Mouse (Mus musculus): ENCODE measurements around the gene Gna11. TPM values are rescaled to one million over a fixed set of nuclear protein-coding genes. Genes with fewer than 3 reads are reported as not detected.

Gene Gna11
- polyA plus RNA-seq, 1 experiment from 2014 or later, result 77.1 TPM

- Histone ChIP-seq H3K9ac (ENCODE audit: low read length) (no peak overlapping the region), H3K9me3 (ENCODE audit: control insufficient read depth, low read length) (no peaks in the 10 kb centered on the region), H3K27ac (ENCODE audit: low read depth, low read length) (no peak overlapping the region), H3K36me3 (ENCODE audit: control insufficient read depth, insufficient read depth, low read length) (no peaks in the 10 kb centered on the region), H3K4me2 (ENCODE audit: low read depth, low read length, severe bottlenecking) (no peak overlapping the region), H3K4me1 (replicated peaks; ENCODE audit: control insufficient read depth, insufficient read depth, low read length) (no peaks in the 10 kb centered on the region), H3K4me3 (ENCODE audit: low read depth, low read length) (no peak overlapping the region), H3K27me3 (ENCODE audit: control insufficient read depth, insufficient read depth, low read length) (no peaks in the 10 kb centered on the region; the same call in 1 of the 2 replicates)
- DNase-seq (ENCODE audit: low spot score) (peak; percentile 81), ATAC-seq (replicated peaks; ENCODE audit: low FRiP score) (peak; percentile 74)
- 9% methylated on average over 12 of the region's 12 CpGs for WGBS
Measured at GRCm38 (mm10) chr10:81551597-81552102, 6.7 kb upstream of the Gna11 start.

- Histone ChIP-seq H3K27me3 (ENCODE audit: control insufficient read depth, insufficient read depth, low read length) (no peaks in the 10 kb centered on the region; the same call in 1 of the 2 replicates), H3K4me1 (replicated peaks; ENCODE audit: control insufficient read depth, insufficient read depth, low read length) (no peaks in the 10 kb centered on the region), H3K9ac (ENCODE audit: low read length) (no peak overlapping the region), H3K4me2 (ENCODE audit: low read depth, low read length, severe bottlenecking) (no peak overlapping the region), H3K36me3 (ENCODE audit: control insufficient read depth, insufficient read depth, low read length) (no peaks in the 10 kb centered on the region), H3K4me3 (ENCODE audit: low read depth, low read length) (no peak overlapping the region), H3K9me3 (ENCODE audit: control insufficient read depth, low read length) (no peaks in the 10 kb centered on the region), H3K27ac (ENCODE audit: low read depth, low read length) (no peak overlapping the region)
- ATAC-seq (replicated peaks; ENCODE audit: low FRiP score) (no peak), DNase-seq (ENCODE audit: low spot score) (peak; percentile 87)
- WGBS, result 9% methylated on average over 7 of the region's 7 CpGs
Measured at GRCm38 (mm10) chr10:81550257-81550656, 5.3 kb upstream of the Gna11 start.

GRCm38 (mm10) chr10:81548944-81549343, 4.0 kb upstream of the Gna11 start:
- no peak overlapping the region for H3K27ac ChIP-seq (ENCODE audit: low read depth, low read length)
- ATAC-seq (replicated peaks; ENCODE audit: low FRiP score), result no peak
- H3K4me1 ChIP-seq (replicated peaks; ENCODE audit: control insufficient read depth, insufficient read depth, low read length), result peaks cover 1% of the 10 kb centered on the region
- no peak for DNase-seq (ENCODE audit: low spot score)
- 74% methylated on average over 5 of the region's 5 CpGs for WGBS
- H3K4me2 ChIP-seq (ENCODE audit: low read depth, low read length, severe bottlenecking), result no peak overlapping the region
- H3K27me3 ChIP-seq (ENCODE audit: control insufficient read depth, insufficient read depth, low read length), result no peaks in the 10 kb centered on the region; the same call in 1 of the 2 replicates
- H3K36me3 ChIP-seq (ENCODE audit: control insufficient read depth, insufficient read depth, low read length), result no peaks in the 10 kb centered on the region
- no peak overlapping the region for H3K9ac ChIP-seq (ENCODE audit: low read length)
- H3K4me3 ChIP-seq (ENCODE audit: low read depth, low read length), result no peak overlapping the region
- H3K9me3 ChIP-seq (ENCODE audit: control insufficient read depth, low read length), result no peaks in the 10 kb centered on the region

- H3K4me2 ChIP-seq (ENCODE audit: low read depth, low read length, severe bottlenecking), result no peak overlapping the region
- DNase-seq (ENCODE audit: low spot score) (no peak), ATAC-seq (replicated peaks; ENCODE audit: low FRiP score) (no peak)
- peaks cover 14% of the 10 kb centered on the region for H3K4me1 ChIP-seq (replicated peaks; ENCODE audit: control insufficient read depth, insufficient read depth, low read length)
- no peaks in the 10 kb centered on the region for H3K36me3 ChIP-seq (ENCODE audit: control insufficient read depth, insufficient read depth, low read length)
- H3K27ac ChIP-seq (ENCODE audit: low read depth, low read length), result no peak overlapping the region
- H3K9me3 ChIP-seq (ENCODE audit: control insufficient read depth, low read length), result no peaks in the 10 kb centered on the region
- no peaks in the 10 kb centered on the region; the same call in 1 of the 2 replicates for H3K27me3 ChIP-seq (ENCODE audit: control insufficient read depth, insufficient read depth, low read length)
- H3K9ac ChIP-seq (ENCODE audit: low read length), result no peak overlapping the region
- 90% methylated on average over 13 of the region's 13 CpGs for WGBS
- no peak overlapping the region for H3K4me3 ChIP-seq (ENCODE audit: low read depth, low read length)
Measured at GRCm38 (mm10) chr10:81546788-81547571, 2.0 kb upstream of the Gna11 start.

GRCm38 (mm10) chr10:81546332-81546731, 1.3 kb upstream of the Gna11 start:
- 83% methylated on average over 5 of the region's 5 CpGs for WGBS
- H3K27ac ChIP-seq (ENCODE audit: low read depth, low read length), result no peak overlapping the region
- no peaks in the 10 kb centered on the region for H3K9me3 ChIP-seq (ENCODE audit: control insufficient read depth, low read length)
- peaks cover 19% of the 10 kb centered on the region for H3K4me1 ChIP-seq (replicated peaks; ENCODE audit: control insufficient read depth, insufficient read depth, low read length)
- no peaks in the 10 kb centered on the region for H3K36me3 ChIP-seq (ENCODE audit: control insufficient read depth, insufficient read depth, low read length)
- no peak overlapping the region for H3K4me3 ChIP-seq (ENCODE audit: low read depth, low read length)
- DNase-seq (ENCODE audit: low spot score) (peak; percentile 43), ATAC-seq (replicated peaks; ENCODE audit: low FRiP score) (no peak)
- no peak overlapping the region; the same call in 1 of the 2 replicates for H3K9ac ChIP-seq (ENCODE audit: low read length)
- H3K4me2 ChIP-seq (ENCODE audit: low read depth, low read length, severe bottlenecking), result no peak overlapping the region
- no peaks in the 10 kb centered on the region; the same call in 1 of the 2 replicates for H3K27me3 ChIP-seq (ENCODE audit: control insufficient read depth, insufficient read depth, low read length)

GRCm38 (mm10) chr10:81544296-81545160, 462 bp downstream of the Gna11 start:
- peak overlapping the region; percentile 84 for H3K4me3 ChIP-seq (ENCODE audit: low read depth, low read length)
- H3K36me3 ChIP-seq (ENCODE audit: control insufficient read depth, insufficient read depth, low read length), result no peaks in the 10 kb centered on the region
- ATAC-seq (replicated peaks; ENCODE audit: low FRiP score) (peak; percentile 17), DNase-seq (ENCODE audit: low spot score) (no peak)
- peak overlapping the region; percentile 89 for H3K9ac ChIP-seq (ENCODE audit: low read length)
- H3K4me2 ChIP-seq (ENCODE audit: low read depth, low read length, severe bottlenecking), result peak overlapping the region; percentile 91
- peak overlapping the region; percentile 31; the same call in 1 of the 2 replicates for H3K27ac ChIP-seq (ENCODE audit: low read depth, low read length)
- peaks cover 19% of the 10 kb centered on the region for H3K4me1 ChIP-seq (replicated peaks; ENCODE audit: control insufficient read depth, insufficient read depth, low read length)
- under 1% methylated on average over 93 of the region's 93 CpGs for WGBS
- H3K27me3 ChIP-seq (ENCODE audit: control insufficient read depth, insufficient read depth, low read length), result no peaks in the 10 kb centered on the region; the same call in 1 of the 2 replicates
- H3K9me3 ChIP-seq (ENCODE audit: control insufficient read depth, low read length), result no peaks in the 10 kb centered on the region

- ATAC-seq (replicated peaks; ENCODE audit: low FRiP score) (no peak), DNase-seq (ENCODE audit: low spot score) (no peak)
- Histone ChIP-seq H3K4me3 (ENCODE audit: low read depth, low read length) (peak overlapping the region; percentile 84), H3K27me3 (ENCODE audit: control insufficient read depth, insufficient read depth, low read length) (no peaks in the 10 kb centered on the region), H3K9ac (ENCODE audit: low read length) (peak overlapping the region; percentile 89), H3K27ac (ENCODE audit: low read depth, low read length) (no peak overlapping the region), H3K4me2 (ENCODE audit: low read depth, low read length, severe bottlenecking) (peak overlapping the region; percentile 91), H3K36me3 (ENCODE audit: control insufficient read depth, insufficient read depth, low read length) (no peaks in the 10 kb centered on the region), H3K9me3 (ENCODE audit: control insufficient read depth, low read length) (no peaks in the 10 kb centered on the region), H3K4me1 (replicated peaks; ENCODE audit: control insufficient read depth, insufficient read depth, low read length) (peaks cover 19% of the 10 kb centered on the region)
- WGBS, result 55% methylated on average over 1 of the region's 1 CpGs
Measured at GRCm38 (mm10) chr10:81543633-81544032, 1.4 kb downstream of the Gna11 start.

GRCm38 (mm10) chr10:81542727-81543460, 2.1 kb downstream of the Gna11 start:
- DNase-seq (ENCODE audit: low spot score) (no peak), ATAC-seq (replicated peaks; ENCODE audit: low FRiP score) (no peak)
- Histone ChIP-seq H3K36me3 (ENCODE audit: control insufficient read depth, insufficient read depth, low read length) (no peaks in the 10 kb centered on the region), H3K27ac (ENCODE audit: low read depth, low read length) (no peak overlapping the region), H3K4me2 (ENCODE audit: low read depth, low read length, severe bottlenecking) (peak overlapping the region; percentile 91; the same call in 1 of the 2 replicates), H3K4me3 (ENCODE audit: low read depth, low read length) (no peak overlapping the region), H3K27me3 (ENCODE audit: control insufficient read depth, insufficient read depth, low read length) (no peaks in the 10 kb centered on the region), H3K9ac (ENCODE audit: low read length) (peak overlapping the region; percentile 89; the same call in 1 of the 2 replicates), H3K4me1 (replicated peaks; ENCODE audit: control insufficient read depth, insufficient read depth, low read length) (peaks cover 20% of the 10 kb centered on the region), H3K9me3 (ENCODE audit: control insufficient read depth, low read length) (no peaks in the 10 kb centered on the region)
- 73% methylated on average over 7 of the region's 7 CpGs for WGBS

Data from forebrain, embryonic 11.5 days (tissue).